Mouse (Mus musculus) ES-CJ7 (cell line): ENCODE data around the gene Uqcc1.
A peak's percentile ranks its signal among the peaks of the same experiment; 100 is the strongest.
"Not testable (repeated sequence)": the region's sequence is repeated elsewhere in the genome, so short reads cannot be mapped to it uniquely, and the experiment has no call there.

Source experiments
- DNase-seq: peaks from one replicate; pipeline ENCODE4 v3.0.0; 2011; ENCODE audit warnings: low read depth, low spot score

Uqcc1 gene

DNA sequence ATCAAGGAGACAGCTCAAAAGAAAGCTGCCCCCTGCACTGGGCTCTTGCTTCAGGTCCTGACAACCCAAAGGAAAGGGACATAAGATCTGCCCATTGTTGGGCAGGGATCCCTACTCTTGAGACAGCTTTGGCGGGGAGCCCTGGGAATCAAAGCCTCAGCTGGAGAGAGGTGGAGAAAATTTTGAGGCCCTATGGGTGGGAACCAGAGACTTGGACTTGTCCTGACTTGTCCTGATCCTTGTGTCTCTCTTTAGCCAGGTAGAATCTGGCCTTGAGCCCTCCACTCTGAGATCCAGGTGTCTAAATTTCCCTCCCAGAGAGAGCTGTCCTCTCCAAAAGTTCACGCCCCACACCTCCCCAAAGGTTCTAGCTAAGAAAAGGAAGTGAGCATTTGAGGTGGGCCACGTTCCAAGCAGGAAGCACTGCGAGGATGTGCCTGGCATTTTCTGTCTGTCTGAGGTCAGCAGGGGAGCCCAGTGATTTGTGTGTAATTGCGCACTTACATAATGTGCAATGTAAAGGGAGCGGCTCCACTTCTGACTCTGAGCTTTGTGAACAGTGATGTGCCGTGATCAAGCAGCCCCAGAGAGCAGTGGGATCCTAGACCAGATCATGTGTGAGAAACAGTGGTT, 9.9 kb upstream of the Uqcc1 start:
- no peak for DNase-seq

DNA sequence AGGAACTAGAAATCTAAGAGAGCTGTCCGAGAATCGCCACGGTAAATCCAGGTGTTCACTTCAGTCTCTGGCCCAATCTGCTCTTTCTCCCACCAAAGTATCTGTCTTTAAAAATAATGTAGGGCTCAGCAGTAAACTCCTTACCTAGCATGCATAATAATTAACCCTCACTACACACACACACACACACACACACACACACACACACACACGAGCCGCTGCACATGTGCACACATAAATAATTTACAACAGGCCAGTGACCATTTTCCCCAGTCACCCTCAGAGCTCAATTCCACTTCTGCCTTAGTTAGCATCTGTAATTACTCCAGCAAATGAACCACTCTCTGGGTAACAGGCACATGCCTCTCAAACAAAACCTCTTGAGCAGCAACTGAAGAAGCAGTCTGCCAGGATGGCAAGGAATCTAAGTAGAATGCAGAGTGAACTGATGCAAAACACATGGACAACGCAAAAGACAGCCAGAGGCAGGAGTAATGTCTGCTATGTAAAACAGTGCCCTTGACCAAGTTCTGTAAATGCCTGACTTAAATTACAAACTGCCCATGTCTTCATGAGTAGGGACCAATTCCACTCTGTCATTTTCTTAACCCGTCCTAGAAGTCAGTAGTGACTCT, 1.3 kb downstream of the Uqcc1 start:
- DNase-seq = peak; percentile 52

DNA sequence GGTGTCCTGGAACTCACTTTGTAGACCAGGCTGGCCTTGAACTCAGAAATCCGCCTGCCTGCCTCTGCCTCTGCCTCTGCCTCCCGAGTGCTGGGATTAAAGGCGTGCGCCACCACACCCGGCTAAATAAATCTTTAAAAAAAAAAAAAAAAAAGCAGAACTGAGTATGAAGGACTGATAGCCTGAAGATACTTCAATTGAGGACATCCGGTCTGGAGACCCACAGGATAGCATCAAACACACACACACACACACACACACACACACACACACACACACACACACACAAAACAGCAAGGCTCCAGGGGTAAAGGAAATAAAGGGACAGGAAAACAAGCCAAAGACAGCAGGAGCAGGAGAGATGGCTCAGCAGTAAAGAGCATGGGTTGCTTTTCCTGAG, 4.9 kb downstream of the Uqcc1 start:
- DNase-seq = not testable (repeated sequence)

DNA sequence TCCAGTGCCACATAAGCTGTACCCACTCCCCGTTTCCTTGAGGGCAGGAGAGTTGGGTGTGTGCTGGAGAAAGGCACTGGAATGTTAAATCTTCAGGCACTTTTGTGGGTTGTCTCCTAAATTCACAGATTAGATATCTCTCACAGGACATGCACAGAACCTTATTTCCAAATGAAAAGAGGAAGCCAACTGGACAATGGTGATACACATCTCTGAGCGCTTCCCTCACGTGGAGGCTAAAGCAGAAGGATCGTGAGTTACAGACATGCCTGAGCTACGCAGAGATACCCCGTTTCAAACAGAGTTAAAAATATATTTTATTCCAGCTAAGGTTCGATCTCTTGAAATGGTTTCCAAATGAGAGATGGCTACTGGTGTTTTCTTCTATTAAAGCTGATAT, 7.0 kb downstream of the Uqcc1 start:
- DNase-seq = no peak

DNA sequence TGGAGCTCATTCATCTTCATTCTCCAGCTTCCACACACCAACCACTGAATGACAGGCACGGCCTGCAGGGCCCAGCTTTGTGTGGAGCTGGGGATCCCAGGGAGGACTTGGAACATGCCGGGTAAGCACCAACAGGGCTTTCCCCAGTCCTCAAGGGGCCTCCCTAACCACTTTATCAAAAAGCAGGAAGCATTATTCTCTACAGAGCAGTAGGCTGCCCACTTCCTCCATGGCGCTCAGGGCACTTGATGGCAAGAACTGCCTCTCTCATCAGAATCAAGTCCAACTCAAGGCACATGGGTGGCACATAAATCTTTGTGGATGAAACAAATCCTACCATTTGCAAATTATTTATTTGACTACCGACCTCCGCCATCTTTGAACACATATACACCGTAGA, 15.4 kb downstream of the Uqcc1 start:
- no peak for DNase-seq

DNA sequence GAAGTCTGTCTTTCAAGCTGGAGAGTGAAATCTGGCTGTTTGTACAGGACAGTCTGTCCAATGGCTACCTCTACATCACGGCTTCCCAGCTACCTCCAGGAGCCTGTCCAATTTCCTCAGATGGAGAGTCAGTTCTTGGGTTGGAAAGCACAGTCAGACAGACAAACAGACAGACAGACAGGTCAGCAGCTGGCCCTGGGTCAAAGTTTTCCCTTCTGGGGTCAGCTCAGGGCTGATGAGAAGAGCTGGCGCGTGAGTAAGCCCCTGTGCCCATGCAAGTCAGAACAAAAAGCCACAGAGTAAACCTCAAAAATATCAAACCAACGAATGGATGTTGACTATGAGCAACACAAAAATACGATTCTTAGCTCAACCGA, 26.5 kb downstream of the Uqcc1 start:
- no peak for DNase-seq

DNA sequence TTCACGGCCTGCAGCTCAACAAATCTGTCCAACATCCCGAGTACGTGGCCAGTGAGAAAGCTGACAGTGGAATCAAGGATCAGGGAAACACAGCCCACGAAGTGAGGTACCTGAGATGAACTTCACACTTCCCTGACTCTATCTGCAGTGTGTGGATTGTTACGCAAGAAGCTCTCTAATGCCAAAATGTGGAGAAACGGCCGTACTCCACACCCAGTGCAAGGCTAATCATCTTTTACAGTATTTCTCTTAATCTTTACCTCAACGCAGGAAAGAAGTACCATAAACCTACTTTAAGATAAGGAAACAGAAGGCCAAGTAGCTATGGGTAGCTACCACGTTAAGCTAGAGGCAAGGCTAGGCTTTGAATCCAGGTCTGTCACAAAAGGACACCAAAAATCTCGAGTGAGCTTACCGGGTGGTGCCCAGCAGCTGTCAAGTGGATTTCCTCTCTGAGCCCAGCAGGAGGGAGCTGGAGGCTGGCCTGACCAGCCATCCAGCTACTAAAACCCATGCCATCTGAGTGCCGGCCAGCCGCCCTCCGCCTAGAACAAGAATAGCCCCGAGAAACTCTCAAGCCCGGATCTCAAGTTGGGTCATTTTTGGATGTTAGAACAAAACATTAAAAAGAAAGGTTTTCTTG, 27.0 kb downstream of the Uqcc1 start:
- DNase-seq = no peak

DNA sequence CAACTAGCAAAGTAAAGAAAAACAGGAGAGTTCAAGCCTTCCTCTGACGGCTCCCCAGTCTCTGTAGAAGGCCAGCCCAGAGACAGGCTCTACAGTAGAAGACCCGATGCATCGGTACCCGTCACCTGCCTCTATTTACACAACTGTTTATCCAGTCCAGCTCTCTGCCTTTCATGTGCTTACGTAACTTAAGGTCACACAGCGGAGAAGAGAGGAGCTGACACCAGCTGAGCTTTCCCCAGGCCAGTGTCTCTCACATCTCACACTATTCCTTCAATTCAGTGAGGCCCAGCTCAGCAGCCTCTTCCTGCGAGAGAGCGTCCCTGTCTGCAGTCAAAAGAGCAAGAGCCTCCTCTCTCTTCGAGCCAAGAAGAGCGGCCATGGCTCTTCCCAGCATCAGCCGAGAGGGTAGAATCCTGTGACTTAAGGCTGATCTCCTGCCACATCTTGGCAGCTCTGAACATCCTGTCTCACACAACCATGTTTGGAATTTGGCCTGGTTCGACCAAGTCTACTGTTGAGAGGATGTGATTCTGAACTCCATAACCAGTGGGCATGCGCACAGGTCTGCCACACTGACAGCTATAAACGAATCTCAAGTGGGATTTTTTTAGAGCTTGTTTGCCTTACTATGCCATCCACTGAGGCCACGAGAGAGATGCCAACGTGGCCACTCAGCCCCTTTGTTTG, 34.9 kb downstream of the Uqcc1 start:
- no peak for DNase-seq

DNA sequence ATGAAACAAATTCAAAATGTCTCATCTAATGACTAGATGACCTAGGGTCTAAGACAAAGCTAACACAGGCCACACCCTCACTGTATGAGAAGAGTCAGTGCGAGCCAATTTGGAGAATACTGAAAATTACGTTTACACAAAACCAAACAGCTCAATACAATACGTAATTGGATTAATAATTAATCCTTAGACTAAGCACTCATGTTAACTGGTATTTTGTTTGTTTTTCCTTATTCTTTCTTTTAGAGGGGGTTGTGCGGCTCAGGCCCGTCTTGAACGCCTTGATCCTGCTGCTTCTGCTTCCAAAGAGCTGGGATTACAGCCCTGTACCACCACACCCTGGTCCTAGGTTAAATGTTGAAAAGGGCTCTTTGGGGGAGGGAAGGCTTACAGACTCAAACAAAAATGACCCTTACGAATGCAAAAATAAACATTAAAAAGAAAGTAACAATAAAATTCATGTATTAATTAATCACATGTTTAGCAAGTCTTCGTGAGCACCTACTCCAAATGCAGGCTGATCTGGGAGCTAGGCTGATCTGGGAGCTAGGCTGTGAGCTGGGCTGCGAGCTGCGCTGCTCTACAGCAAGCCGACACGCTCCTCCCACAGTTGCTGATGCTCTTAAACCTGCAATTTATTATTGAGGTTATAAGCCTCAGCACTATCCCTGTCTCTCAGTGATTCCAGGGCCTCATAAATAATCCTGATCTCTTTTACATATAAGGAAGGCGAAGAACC, 35.6 kb downstream of the Uqcc1 start:
- no peak for DNase-seq

DNA sequence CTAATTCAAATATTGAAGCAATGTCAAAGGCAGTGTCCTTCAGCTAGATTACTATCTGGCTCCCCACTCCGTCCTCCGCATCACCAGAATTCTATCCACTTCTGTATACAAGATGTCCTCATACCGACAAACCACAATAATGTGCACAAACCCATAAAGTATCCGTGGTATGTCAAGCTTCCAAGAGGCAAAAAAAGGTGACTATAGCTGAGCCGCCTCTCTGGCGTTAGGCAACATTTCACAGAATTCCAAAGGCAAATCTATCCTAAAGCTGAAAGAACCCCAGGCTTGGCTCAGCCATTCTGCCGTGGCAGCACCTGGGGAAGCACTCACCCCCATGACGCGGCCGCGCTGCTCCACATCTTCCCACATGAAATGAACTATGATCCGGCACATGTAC, 43.3 kb downstream of the Uqcc1 start:
- DNase-seq = no peak

DNA sequence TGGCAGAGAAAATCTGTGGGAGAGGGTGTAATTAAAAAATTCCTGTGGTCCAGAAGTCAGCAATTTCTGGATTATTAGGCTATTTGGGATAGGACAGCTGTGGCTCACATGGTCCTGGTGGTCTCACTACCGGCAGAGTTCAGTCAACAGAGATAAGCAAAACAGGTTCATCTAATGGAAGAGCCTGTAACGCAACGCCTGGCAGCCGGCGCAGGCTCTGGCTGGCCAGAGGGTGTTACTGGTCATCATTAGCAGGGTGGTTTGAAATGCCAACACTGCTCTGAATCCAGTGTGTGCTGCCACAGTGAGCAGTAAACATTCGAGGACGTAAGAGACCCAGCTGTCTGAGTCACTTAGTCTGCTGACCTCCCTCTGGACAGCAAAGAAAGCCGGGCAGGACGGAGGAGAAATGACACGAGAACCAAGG, 44.8 kb downstream of the Uqcc1 start:
- no peak for DNase-seq

DNA sequence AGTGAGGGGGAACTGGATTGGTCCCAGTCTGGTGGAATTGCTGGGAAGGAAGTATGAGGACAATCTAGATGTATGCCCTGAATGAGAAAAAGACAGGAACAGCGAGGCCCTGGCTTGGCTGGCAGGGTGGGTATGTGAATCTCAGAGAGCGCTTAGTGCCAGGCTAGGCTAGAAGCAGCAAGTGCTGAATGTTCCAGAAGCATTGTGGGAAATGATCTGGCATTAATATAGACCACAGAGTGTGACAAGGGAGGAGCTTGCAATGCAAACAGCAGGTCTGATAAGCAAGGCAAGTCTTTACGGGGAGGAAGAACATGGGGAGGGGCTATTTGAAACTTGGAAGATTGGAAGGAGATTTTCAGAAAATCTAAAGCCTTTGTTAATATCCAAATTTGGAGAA, 48.0 kb downstream of the Uqcc1 start:
- no peak for DNase-seq

DNA sequence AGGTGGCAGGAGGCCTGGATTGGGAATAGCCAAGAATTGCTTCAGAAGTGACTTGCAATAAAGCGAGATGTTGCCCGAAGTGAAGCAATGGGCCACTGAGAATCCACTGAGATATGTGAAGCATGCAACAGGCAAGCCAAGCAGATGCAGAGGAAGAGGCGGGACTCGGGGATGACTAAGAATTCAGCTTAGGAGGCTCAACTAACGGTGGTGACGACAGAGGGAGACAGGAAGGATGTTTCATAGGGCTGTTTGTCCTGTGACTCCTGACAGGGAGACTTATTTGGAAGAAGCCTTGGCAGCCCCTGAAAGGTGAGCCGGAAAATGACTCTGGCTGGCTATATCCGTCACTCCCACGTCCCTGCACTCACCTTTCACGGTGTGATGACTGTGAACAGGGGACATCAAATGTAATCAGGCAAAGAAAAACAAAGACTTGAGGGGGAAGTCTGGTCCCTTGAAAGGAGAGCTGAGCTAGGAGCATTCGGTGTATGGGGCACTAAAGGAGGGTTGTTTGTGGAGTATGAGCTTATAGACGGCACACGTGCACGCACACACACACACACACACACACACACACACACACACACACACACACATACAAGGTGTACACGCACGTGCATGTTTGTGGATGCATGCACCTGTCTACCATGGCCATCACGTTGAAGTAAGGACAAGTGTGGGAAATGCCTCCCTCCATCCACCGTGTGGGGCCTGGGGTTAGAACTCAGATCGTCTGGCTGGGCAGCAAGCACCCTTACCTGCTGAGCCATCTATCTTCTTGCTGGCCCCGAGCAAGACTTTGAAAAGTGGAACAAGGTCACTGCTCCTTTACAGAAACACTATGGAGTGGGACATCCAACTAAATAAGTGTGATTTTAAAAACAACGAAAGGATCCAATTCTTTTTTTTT, 50.9 kb downstream of the Uqcc1 start:
- no peak for DNase-seq

DNA sequence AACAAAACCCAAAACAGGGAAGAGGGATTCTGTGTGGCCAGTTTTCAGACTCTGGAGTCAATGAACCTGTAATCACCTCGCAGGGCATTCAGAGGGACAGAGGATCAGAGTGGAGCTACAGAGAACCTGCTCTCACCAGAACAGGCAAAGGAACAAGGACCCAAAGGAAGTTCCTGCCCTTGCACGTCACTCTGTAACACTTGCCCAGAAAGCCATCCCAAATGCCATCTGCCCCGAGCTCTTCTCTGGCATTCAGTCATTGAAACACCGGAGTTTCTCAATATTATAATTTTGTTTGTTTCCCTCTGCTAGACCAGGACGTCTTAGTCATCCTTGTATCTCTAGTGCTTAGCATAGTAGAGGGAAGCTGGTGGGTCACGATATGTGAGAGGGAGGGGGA, 56.5 kb downstream of the Uqcc1 start:
- DNase-seq = no peak

DNA sequence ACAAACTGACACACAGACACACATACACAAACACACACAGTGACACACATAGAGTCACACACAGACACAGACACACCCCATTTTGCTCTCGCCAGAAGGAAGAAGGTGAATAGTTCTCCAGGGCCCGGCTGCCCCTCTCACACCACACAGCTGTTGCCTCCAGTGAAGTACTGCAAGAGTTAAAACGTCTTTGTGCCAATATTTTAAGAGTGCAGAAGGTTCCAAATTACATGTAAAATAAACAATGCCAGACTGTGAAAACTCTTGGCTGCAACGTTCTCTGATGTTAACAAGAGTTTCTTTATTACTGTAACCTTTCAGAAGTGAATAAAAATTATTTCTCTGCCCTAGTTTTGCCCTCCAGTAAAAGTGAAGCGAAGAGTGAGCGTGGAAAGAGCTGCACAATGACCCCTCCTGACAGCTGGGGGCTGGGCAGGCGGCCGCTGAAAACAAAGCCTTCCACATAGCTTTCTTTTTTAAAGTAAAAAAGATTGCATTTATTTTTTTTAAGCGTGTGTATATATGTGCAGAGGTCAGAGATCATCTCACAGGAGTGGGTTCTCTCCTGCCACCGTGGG, 57.1 kb downstream of the Uqcc1 start:
- no peak for DNase-seq

DNA sequence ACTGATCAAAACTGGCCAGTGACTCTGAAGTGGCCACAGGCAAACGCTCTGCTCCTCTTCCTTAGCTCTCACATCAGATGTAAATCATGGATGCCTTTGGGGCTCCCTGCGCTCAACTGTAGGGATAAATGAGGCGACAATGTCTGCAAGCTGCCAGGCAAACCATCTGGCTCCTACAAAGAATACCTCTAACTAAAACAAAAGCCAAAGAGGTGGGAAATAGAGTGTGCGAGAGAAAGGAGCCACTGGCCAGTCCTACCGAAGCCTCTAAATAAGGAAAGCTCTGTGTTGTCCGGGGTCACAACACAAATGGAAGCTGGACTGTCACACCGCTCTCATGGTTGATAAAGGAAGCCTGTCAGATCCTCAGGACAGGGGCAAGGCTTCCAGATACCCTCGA, 57.6 kb downstream of the Uqcc1 start:
- no peak for DNase-seq

DNA sequence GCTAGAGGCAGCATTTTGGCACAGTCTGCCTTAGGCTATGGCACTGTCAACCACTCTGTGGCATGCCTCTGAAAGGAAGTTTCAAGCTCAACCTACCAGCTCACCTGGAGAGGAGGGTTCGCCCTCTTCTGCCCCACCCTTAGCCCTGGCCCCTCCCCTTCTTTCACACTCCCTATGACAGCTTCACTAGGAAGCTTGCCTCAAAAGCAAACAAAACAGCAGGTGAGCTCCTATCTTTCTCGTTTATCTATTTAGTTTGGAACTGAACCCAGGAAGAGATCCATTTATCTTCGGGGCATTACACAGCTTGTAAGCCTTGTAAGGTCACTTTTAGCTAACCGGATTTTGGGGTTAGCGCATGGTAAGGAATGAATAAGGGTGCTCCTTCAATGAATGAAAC, 60.3 kb downstream of the Uqcc1 start:
- no peak for DNase-seq

DNA sequence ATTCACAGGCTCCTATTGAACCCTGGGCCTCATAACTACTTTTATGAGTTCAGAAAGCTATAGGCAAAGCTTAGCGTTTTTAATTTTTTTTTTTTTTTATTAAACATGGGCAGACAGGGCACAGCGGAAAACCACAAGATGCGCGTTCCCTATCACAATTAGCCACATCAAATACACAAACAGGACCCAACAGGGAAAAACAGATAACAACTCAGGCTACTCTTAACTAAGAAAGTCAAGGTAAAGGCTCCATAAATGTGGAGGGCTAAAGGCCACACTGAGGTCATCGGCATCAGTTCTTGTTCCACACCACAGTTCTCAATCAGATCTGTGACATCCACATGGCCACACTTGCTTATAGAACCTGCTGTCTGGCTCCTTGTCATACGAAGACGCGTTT, 61.8 kb downstream of the Uqcc1 start:
- DNase-seq = no peak

DNA sequence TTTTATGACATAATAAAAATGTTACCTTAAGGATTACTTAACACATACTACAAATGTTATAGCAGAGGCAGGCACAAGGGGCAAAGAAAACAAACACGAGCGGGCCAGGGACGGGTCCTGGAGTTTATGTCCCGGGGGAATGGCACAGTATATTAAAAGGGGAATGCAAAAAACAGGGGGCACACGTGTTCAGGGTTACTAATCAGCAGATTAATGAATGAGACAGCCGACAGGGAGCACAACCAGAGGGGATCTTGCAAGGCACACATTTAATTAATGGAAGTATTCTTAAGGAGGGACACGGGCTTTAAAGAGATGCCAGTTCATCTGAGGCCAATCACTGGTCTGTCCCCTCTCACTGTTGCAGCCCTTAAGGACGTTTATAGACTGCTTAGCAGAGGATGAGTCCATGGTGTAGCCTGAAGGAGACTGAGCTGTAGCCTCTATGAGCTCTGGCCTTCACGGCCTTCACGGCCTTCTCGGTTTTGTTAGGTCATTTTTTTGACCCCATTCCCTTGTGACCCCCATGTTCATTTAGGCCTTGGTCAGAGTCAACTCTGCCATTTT, 66.7 kb downstream of the Uqcc1 start:
- no peak for DNase-seq

DNA sequence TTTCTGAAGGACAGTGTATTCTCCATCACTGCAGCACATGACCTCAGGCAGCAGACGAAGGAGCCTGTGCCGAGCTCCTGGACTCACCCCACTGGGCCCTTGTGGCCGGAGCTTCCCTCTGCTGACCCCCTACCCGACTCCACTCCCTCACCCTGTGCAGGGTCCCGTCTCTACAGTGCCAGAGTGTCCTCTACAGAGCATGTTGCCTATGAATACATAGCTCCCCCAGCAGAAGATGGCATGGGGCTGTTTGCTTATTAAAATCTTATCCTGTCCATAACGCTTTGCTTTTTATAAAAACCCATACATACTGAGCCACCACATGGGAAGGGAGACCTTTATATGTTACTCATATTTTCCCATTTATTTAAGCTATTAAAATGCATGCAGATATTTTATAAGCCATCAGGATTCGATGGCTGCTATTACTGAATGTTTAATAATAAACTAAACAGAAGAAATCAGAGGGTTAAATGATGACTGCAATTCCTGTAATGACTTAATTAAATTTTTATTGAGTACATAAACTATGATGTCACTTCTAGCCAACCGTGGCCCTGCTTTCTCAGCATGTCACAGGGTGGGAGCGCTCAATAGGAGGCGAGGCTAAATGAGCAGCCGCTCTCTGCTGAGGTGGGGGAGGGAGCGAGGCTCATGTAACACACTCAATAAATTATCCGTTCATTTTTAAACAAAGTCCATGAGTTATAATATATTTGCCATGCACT, 67.4 kb downstream of the Uqcc1 start:
- DNase-seq = no peak
